Mouse (Mus musculus) liver, postnatal 0 days (tissue): ENCODE measurements around the gene Gfm2. TPM values are rescaled to one million over a fixed set of nuclear protein-coding genes. Genes with fewer than 3 reads are reported as not detected.
A peak's percentile ranks its signal among the peaks of the same experiment; 100 is the strongest.

ENCODE experiments used
- ATAC-seq: fragments of 200-750 bp; cut with Nextera tagmentation; 2 replicates; pipeline ENCODE4 v1.8.0; 2017; ENCODE audit warnings: mild to moderate bottlenecking, moderate library complexity
- DNase-seq: peaks from one replicate; pipeline ENCODE4 v3.0.0-alpha.2; 2016
- H3K27ac ChIP-seq: fragments of 300-500 bp; sonication (generic); 2 replicates; pipeline ENCODE4 v1.5.1; 2014; ENCODE audit warnings: antibody characterized with exemption, moderate library complexity, mild to moderate bottlenecking, low read depth
- H3K27me3 ChIP-seq: fragments of 300-500 bp; sonication (generic); 2 replicates; pipeline ENCODE4 v1.6.1; 2014; ENCODE audit warnings: low read length, control low read depth, mixed read lengths; ENCODE audit not compliant: insufficient read depth
- H3K36me3 ChIP-seq: fragments of 300-500 bp; sonication (generic); replicated peaks from 2 replicates; pipeline ENCODE4 v1.6.1; 2014; ENCODE audit warnings: mild to moderate bottlenecking, control low read depth, low read length, moderate library complexity, mixed read lengths; ENCODE audit not compliant: insufficient read depth
- H3K4me1 ChIP-seq: fragments of 300-500 bp; sonication (generic); 2 replicates; pipeline ENCODE4 v1.6.1; 2014; ENCODE audit warnings: antibody characterized with exemption, mild to moderate bottlenecking, control low read depth; ENCODE audit not compliant: insufficient read depth
- H3K4me2 ChIP-seq: fragments of 300-500 bp; sonication (generic); 2 replicates; pipeline ENCODE4 v1.6.1; 2014; ENCODE audit warnings: low read depth, mild to moderate bottlenecking, low read length, moderate library complexity, mixed read lengths
- H3K4me3 ChIP-seq: fragments of 300-500 bp; sonication (generic); 2 replicates; pipeline ENCODE4 v1.5.1; 2014; ENCODE audit warnings: low read depth, low read length
- H3K9ac ChIP-seq: fragments of 300-500 bp; sonication (generic); replicated peaks from 2 replicates; pipeline ENCODE4 v1.6.1; 2014; ENCODE audit warnings: mild to moderate bottlenecking, moderate library complexity
- H3K9me3 ChIP-seq: fragments of 300-500 bp; sonication (generic); 2 replicates; pipeline ENCODE4 v1.6.1; 2016; ENCODE audit warnings: mild to moderate bottlenecking, control low read depth, low read length, mixed read lengths
- CTCF ChIP-seq: sonication (generic); IDR thresholded peaks from 2 replicates; pipeline ENCODE4 v1.5.1; 2016; ENCODE audit warnings: antibody characterized with exemption, low read depth
- EP300 ChIP-seq: IDR thresholded peaks from 2 replicates; pipeline ENCODE4 v1.6.1; 2016; ENCODE audit warnings: antibody characterized with exemption, low read depth, mild to moderate bottlenecking
- WGBS: fragments of 180-500 bp; shearing (Covaris S2); extraction: QIAGEN DNeasy Blood & Tissue Kit; methylation state at CpG from one replicate; pipeline ENCODE4 v1.1.7; 2014; ENCODE audit not compliant: insufficient replicate concordance; 5-methylcytosine and 5-hydroxymethylcytosine counted together
- polyA plus RNA-seq: library from polyadenylated mRNA; unstranded; fragments of >200 nt; fragmentation: Nextera tagmentation; extraction: Ambion mirVana; gene quantifications from 2 replicates; pipeline ENCODE4 v1.2.1, GENCODE M21; 2015

Gene Gfm2
- polyA plus RNA-seq, 1 experiment from 2014 or later, result 11.0 TPM

GRCm38 (mm10) chr13:97196925-97197218 lies 59.1 kb downstream of the Gfm2 start:
- peak overlapping the region; percentile 84 for H3K4me2 ChIP-seq

GRCm38 (mm10) chr13:97197932-97198562 lies 60.3 kb downstream of the Gfm2 start, which contains the start of gene Hexb:
Gene Hexb (minus strand): TSS chr13:97198357.
- ATAC-seq (peak; percentile 97), DNase-seq (peak; percentile 91)
- Histone ChIP-seq H3K4me3 (peak within 1 kb of the TSS; percentile 68), H3K9ac (peak within 1 kb of the TSS; percentile 66), H3K27ac (peak within 1 kb of the TSS; percentile 72), H3K4me2 (peak within 1 kb of the TSS; percentile 84), H3K27me3 (no peaks in the 10 kb centered on the region), H3K36me3 (peaks cover 2% of the 10 kb centered on the region; the same call in 1 of the 2 replicates), H3K4me1 (peaks cover 8% of the 10 kb centered on the region; the same call in 1 of the 2 replicates), H3K9me3 (no peaks in the 10 kb centered on the region)
- TF ChIP-seq EP300, result 0 out of 2 replicates have a peak, but pooled peaks have one; percentile 19
- TF ChIP-seq CTCF, result no peak; the same call in none of the 2 replicates
- WGBS, result under 1% methylated on average over 45 of the region's 45 CpGs

More at GRCm38 (mm10) chr13:97196925-97197218, 59.1 kb downstream of the Gfm2 start:
- Histone ChIP-seq H3K4me1 (peaks cover 8% of the 10 kb centered on the region; the same call in 1 of the 2 replicates), H3K27me3 (no peaks in the 10 kb centered on the region), H3K9me3 (no peaks in the 10 kb centered on the region), H3K9ac (no peak overlapping the region; the same call in 1 of the 2 replicates), H3K4me3 (peak overlapping the region; percentile 68; the same call in 1 of the 2 replicates), H3K36me3 (peaks cover 4% of the 10 kb centered on the region; the same call in 1 of the 2 replicates), H3K27ac (no peak overlapping the region; the same call in 1 of the 2 replicates)
- ATAC-seq (no peak), DNase-seq (no peak)
- 71% methylated on average over 2 of the region's 2 CpGs for WGBS
- TF ChIP-seq CTCF, result no peak
- no peak for TF ChIP-seq EP300

DNA sequence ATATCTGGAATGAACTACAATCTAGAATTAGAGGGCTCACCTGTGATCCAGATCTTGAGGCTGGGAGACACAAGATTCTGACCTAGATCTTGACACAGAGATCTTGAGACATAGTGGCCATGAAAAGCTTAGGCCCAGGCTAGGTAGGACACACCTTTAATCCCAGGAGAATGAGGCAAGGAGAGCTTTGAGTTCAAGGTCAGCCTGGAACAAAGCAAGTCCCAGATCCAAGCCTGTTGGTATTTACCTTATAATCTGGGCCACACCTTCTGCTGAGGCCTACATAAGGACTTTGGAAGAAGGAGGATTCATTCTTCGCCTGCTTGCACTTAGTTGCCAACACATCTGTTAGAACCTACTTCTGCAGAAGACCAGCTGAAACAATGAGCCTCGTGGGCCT lies 61.4 kb downstream of the Gfm2 start:
- Histone ChIP-seq H3K4me2 (no peak overlapping the region), H3K4me3 (no peak overlapping the region), H3K9me3 (no peaks in the 10 kb centered on the region), H3K27me3 (no peaks in the 10 kb centered on the region), H3K4me1 (peaks cover 10% of the 10 kb centered on the region; the same call in 1 of the 2 replicates), H3K36me3 (no peaks in the 10 kb centered on the region), H3K27ac (no peak overlapping the region), H3K9ac (no peak overlapping the region)
- 70% methylated on average over 2 of the region's 2 CpGs for WGBS
- DNase-seq (no peak), ATAC-seq (no peak)
- no peak for TF ChIP-seq CTCF
- no peak for TF ChIP-seq EP300

DNA sequence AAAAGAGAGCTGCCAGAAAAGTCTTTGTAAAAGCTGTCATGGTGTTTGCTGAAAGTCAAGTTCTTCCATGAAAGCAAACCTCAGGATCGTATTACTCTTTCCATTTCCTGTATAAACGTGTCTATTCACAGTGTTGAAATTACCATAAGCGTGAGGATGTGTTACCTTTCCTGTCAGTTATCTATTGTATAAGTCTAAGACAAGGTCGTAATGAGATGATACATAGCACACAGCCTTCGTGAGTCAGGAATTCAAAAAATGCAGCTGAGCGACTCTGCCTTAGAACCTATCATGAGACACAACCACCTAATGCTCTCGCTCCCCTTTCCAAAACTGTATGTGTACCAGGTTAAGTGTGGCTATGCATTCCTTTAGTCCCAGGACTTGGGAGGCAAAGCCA lies 63.3 kb downstream of the Gfm2 start:
- Histone ChIP-seq H3K27me3 (no peaks in the 10 kb centered on the region), H3K4me2 (no peak overlapping the region), H3K9me3 (no peaks in the 10 kb centered on the region), H3K27ac (no peak overlapping the region), H3K9ac (no peak overlapping the region), H3K4me1 (peaks cover 15% of the 10 kb centered on the region), H3K4me3 (no peak overlapping the region), H3K36me3 (no peaks in the 10 kb centered on the region)
- no peak for ATAC-seq
- TF ChIP-seq EP300 (no peak), CTCF (no peak)
- DNase-seq, result no peak
- 63% methylated on average over 7 of the region's 7 CpGs for WGBS

- Histone ChIP-seq H3K27me3 (no peaks in the 10 kb centered on the region), H3K9ac (no peak overlapping the region), H3K4me3 (no peak overlapping the region), H3K4me1 (peaks cover 16% of the 10 kb centered on the region), H3K27ac (no peak overlapping the region), H3K9me3 (no peaks in the 10 kb centered on the region), H3K4me2 (no peak overlapping the region), H3K36me3 (no peaks in the 10 kb centered on the region)
- TF ChIP-seq EP300 (no peak), CTCF (no peak)
- 74% methylated on average over 4 of the region's 4 CpGs for WGBS
- no peak for DNase-seq
- ATAC-seq, result no peak
Observed at GRCm38 (mm10) chr13:97201896-97202295, 64.2 kb downstream of the Gfm2 start.

GRCm38 (mm10) chr13:97205052-97205701 lies 67.4 kb downstream of the Gfm2 start:
- DNase-seq (peak; percentile 83), ATAC-seq (peak; percentile 92)
- Histone ChIP-seq H3K4me2 (peak overlapping the region; percentile 67), H3K9me3 (no peaks in the 10 kb centered on the region), H3K4me3 (peak overlapping the region; percentile 31), H3K27ac (peak overlapping the region; percentile 55), H3K36me3 (no peaks in the 10 kb centered on the region), H3K4me1 (peaks cover 8% of the 10 kb centered on the region), H3K9ac (no peak overlapping the region), H3K27me3 (no peaks in the 10 kb centered on the region)
- peak; percentile 78 for TF ChIP-seq CTCF
- 0 out of 2 replicates have a peak, but pooled peaks have one; percentile 18 for TF ChIP-seq EP300
- 8% methylated on average over 18 of the region's 18 CpGs for WGBS
